Mouse (Mus musculus): ENCODE measurements around the gene Vtcn1. TPM values are rescaled to one million over a fixed set of nuclear protein-coding genes. Genes with fewer than 3 reads are reported as not detected.
A peak's percentile ranks its signal among the peaks of the same experiment; 100 is the strongest.

Vtcn1 gene
- polyA plus RNA-seq, 1 experiment from 2014 or later, result not detected

GRCm38 (mm10) chr3:100895500-100895899 is 70.2 kb downstream of the Vtcn1 start:
- H3K4me3 ChIP-seq (replicated peaks), result no peak overlapping the region
- no peak overlapping the region for H3K27ac ChIP-seq (replicated peaks)
- H3K4me1 ChIP-seq (replicated peaks), result no peaks in the 10 kb centered on the region
- no peaks in the 10 kb centered on the region for H3K36me3 ChIP-seq (replicated peaks)
- ATAC-seq (ENCODE audit: insufficient read depth), result no peak
- no peak overlapping the region for H3K4me2 ChIP-seq
- H3K9me3 ChIP-seq (replicated peaks), result no peaks in the 10 kb centered on the region
- H3K27me3 ChIP-seq, result no peaks in the 10 kb centered on the region
- H3K9ac ChIP-seq, result no peak overlapping the region
- WGBS (ENCODE audit: insufficient replicate concordance), result 73% methylated on average over 6 of the region's 6 CpGs

- H3K27me3 ChIP-seq, result no peaks in the 10 kb centered on the region
- no peaks in the 10 kb centered on the region for H3K4me1 ChIP-seq (replicated peaks)
- WGBS (ENCODE audit: insufficient replicate concordance), result 10% methylated on average over 6 of the region's 6 CpGs
- ATAC-seq (ENCODE audit: insufficient read depth), result no peak
- H3K27ac ChIP-seq (replicated peaks), result no peak overlapping the region
- H3K9ac ChIP-seq, result no peak overlapping the region
- no peaks in the 10 kb centered on the region for H3K36me3 ChIP-seq (replicated peaks)
- no peaks in the 10 kb centered on the region for H3K9me3 ChIP-seq (replicated peaks)
- no peak overlapping the region for H3K4me2 ChIP-seq
- no peak overlapping the region for H3K4me3 ChIP-seq (replicated peaks)
Measured at GRCm38 (mm10) chr3:100906128-100906527, 80.9 kb downstream of the Vtcn1 start.

GRCm38 (mm10) chr3:100906916-100907315 is 81.7 kb downstream of the Vtcn1 start:
- ATAC-seq (ENCODE audit: insufficient read depth), result no peak
- Histone ChIP-seq H3K27me3 (no peaks in the 10 kb centered on the region), H3K36me3 (replicated peaks) (no peaks in the 10 kb centered on the region), H3K4me2 (no peak overlapping the region), H3K4me1 (replicated peaks) (no peaks in the 10 kb centered on the region), H3K9ac (no peak overlapping the region), H3K4me3 (replicated peaks) (no peak overlapping the region), H3K9me3 (replicated peaks) (no peaks in the 10 kb centered on the region), H3K27ac (replicated peaks) (no peak overlapping the region)
- WGBS (ENCODE audit: insufficient replicate concordance), result 28% methylated on average over 3 of the region's 3 CpGs

GRCm38 (mm10) chr3:100908594-100908993 is 83.3 kb downstream of the Vtcn1 start:
- H3K4me3 ChIP-seq (replicated peaks), result no peak overlapping the region
- 19% methylated on average over 6 of the region's 6 CpGs for WGBS (ENCODE audit: insufficient replicate concordance)
- no peak overlapping the region for H3K9ac ChIP-seq
- H3K4me1 ChIP-seq (replicated peaks), result no peaks in the 10 kb centered on the region
- ATAC-seq (ENCODE audit: insufficient read depth), result no peak
- no peaks in the 10 kb centered on the region for H3K36me3 ChIP-seq (replicated peaks)
- H3K4me2 ChIP-seq, result no peak overlapping the region
- no peaks in the 10 kb centered on the region for H3K27me3 ChIP-seq
- H3K27ac ChIP-seq (replicated peaks), result no peak overlapping the region
- H3K9me3 ChIP-seq (replicated peaks), result no peaks in the 10 kb centered on the region

- no peak overlapping the region for H3K9ac ChIP-seq
- H3K4me2 ChIP-seq, result no peak overlapping the region
- WGBS (ENCODE audit: insufficient replicate concordance), result 56% methylated on average over 5 of the region's 5 CpGs
- no peaks in the 10 kb centered on the region for H3K36me3 ChIP-seq (replicated peaks)
- H3K9me3 ChIP-seq (replicated peaks), result no peaks in the 10 kb centered on the region
- no peaks in the 10 kb centered on the region for H3K27me3 ChIP-seq
- no peak for ATAC-seq (ENCODE audit: insufficient read depth)
- no peak overlapping the region for H3K27ac ChIP-seq (replicated peaks)
- no peaks in the 10 kb centered on the region for H3K4me1 ChIP-seq (replicated peaks)
- H3K4me3 ChIP-seq (replicated peaks), result no peak overlapping the region
Measured at GRCm38 (mm10) chr3:100910621-100911020, 85.4 kb downstream of the Vtcn1 start.

- no peaks in the 10 kb centered on the region for H3K27me3 ChIP-seq
- no peak overlapping the region for H3K27ac ChIP-seq (replicated peaks)
- H3K4me1 ChIP-seq (replicated peaks), result no peaks in the 10 kb centered on the region
- no peak for ATAC-seq (ENCODE audit: insufficient read depth)
- no peaks in the 10 kb centered on the region for H3K9me3 ChIP-seq (replicated peaks)
- WGBS (ENCODE audit: insufficient replicate concordance), result 75% methylated on average over 9 of the region's 9 CpGs
- no peak overlapping the region for H3K4me2 ChIP-seq
- no peak overlapping the region for H3K4me3 ChIP-seq (replicated peaks)
- no peaks in the 10 kb centered on the region for H3K36me3 ChIP-seq (replicated peaks)
- H3K9ac ChIP-seq, result no peak overlapping the region
Measured at GRCm38 (mm10) chr3:100911026-100911425, 85.8 kb downstream of the Vtcn1 start.

- no peaks in the 10 kb centered on the region for H3K36me3 ChIP-seq (replicated peaks)
Measured at GRCm38 (mm10) chr3:100911498-100912213, 86.4 kb downstream of the Vtcn1 start.

GRCm38 (mm10) chr3:100916844-100917243 is 91.6 kb downstream of the Vtcn1 start:
- no peak for ATAC-seq (ENCODE audit: insufficient read depth)
- 7% methylated on average over 7 of the region's 7 CpGs for whole genome bisulfite sequencing (ENCODE audit: insufficient replicate concordance)
- Histone ChIP-seq H3K4me1 (replicated peaks) (peaks cover 14% of the 10 kb centered on the region), H3K27me3 (no peaks in the 10 kb centered on the region), H3K9me3 (replicated peaks) (no peaks in the 10 kb centered on the region), H3K9ac (no peak overlapping the region), H3K27ac (replicated peaks) (no peak overlapping the region), H3K4me3 (replicated peaks) (no peak overlapping the region), H3K36me3 (replicated peaks) (no peaks in the 10 kb centered on the region), H3K4me2 (no peak overlapping the region)

More at GRCm38 (mm10) chr3:100911498-100912213, 86.4 kb downstream of the Vtcn1 start:
- no peaks in the 10 kb centered on the region for H3K4me1 ChIP-seq (replicated peaks)
- H3K4me2 ChIP-seq, result no peak overlapping the region
- ATAC-seq (ENCODE audit: insufficient read depth), result no peak
- no peak overlapping the region for H3K4me3 ChIP-seq (replicated peaks)
- no peaks in the 10 kb centered on the region for H3K9me3 ChIP-seq (replicated peaks)
- H3K27ac ChIP-seq (replicated peaks), result no peak overlapping the region
- 54% methylated on average over 7 of the region's 7 CpGs for WGBS (ENCODE audit: insufficient replicate concordance)
- H3K27me3 ChIP-seq, result no peaks in the 10 kb centered on the region
- no peak overlapping the region for H3K9ac ChIP-seq

GRCm38 (mm10) chr3:100920611-100921140 is 95.4 kb downstream of the Vtcn1 start:
- Histone ChIP-seq H3K36me3 (replicated peaks) (no peaks in the 10 kb centered on the region), H3K9ac (no peak overlapping the region), H3K4me3 (replicated peaks) (peak overlapping the region; percentile 70), H3K4me2 (peak overlapping the region; percentile 91), H3K4me1 (replicated peaks) (peaks cover 26% of the 10 kb centered on the region), H3K27ac (replicated peaks) (no peak overlapping the region), H3K27me3 (no peaks in the 10 kb centered on the region), H3K9me3 (replicated peaks) (no peaks in the 10 kb centered on the region)
- ATAC-seq (ENCODE audit: insufficient read depth), result no peak
- WGBS (ENCODE audit: insufficient replicate concordance), result 60% methylated on average over 9 of the region's 9 CpGs

- under 1% methylated on average over 39 of the region's 39 CpGs for WGBS (ENCODE audit: insufficient replicate concordance)
- no peaks in the 10 kb centered on the region for H3K9me3 ChIP-seq (replicated peaks)
- H3K36me3 ChIP-seq (replicated peaks), result no peaks in the 10 kb centered on the region
- no peaks in the 10 kb centered on the region for H3K27me3 ChIP-seq
- peak within 1 kb of the TSS; percentile 62 for H3K9ac ChIP-seq
- peak; percentile 96 for ATAC-seq (ENCODE audit: insufficient read depth)
- H3K4me2 ChIP-seq, result peak within 1 kb of the TSS; percentile 91
- peak within 1 kb of the TSS; percentile 71 for H3K27ac ChIP-seq (replicated peaks)
- peaks cover 26% of the 10 kb centered on the region for H3K4me1 ChIP-seq (replicated peaks)
- H3K4me3 ChIP-seq (replicated peaks), result peak within 1 kb of the TSS; percentile 70
Measured at GRCm38 (mm10) chr3:100921825-100922505, 96.7 kb downstream of the Vtcn1 start, which contains the start of gene Trim45. TSS of gene Trim45 (plus strand) at chr3:100922202.
